Mouse (Mus musculus) heart, postnatal 36 days (tissue): ENCODE measurements around the gene Fpr2. TPM values are rescaled to one million over a fixed set of nuclear protein-coding genes. Genes with fewer than 3 reads are reported as not detected.
"Not testable (repeated sequence)": the region's sequence is repeated elsewhere in the genome, so short reads cannot be mapped to it uniquely, and the experiment has no call there.

Source experiments
- DNase-seq, 2 experiments: peaks; one replicate each; pipeline ENCODE4 v3.0.0; 2021 to 2022
- intact Hi-C: fragments of 180-260 bp; cut with DNase I; formaldehyde crosslinking; loops from one replicate; pipeline ENCODE4 v1.15.1; 2025
- total RNA-seq, 2 experiments: library from RNA; stranded (reverse); gene quantifications; 2 replicates each; pipeline ENCODE4 v1.2.3; 2021

The Fpr2 gene
- total RNA-seq: not detected

DNA sequence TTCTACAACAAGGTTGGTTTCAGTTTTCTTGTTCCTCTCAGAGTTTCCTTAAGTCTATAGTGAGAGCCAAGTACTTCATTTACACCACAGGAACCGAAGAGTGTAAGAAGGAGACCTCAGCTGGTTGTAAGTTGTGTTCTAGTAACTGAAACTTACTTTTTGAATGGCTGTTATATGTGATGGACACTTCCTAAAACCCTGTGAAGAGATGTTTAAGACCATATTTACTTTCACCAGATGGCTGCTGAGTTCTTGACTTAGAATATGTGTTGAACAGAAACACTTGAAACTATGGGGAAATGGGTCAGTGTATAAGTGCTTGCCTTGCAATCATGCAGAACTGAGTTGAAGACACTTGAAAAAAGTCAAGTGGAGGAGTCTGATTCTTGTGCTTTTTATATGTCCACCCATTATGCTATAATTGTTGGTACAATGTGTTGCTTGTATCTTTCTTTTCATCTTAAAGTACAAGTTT lies at the start of gene Fpr2, which contains the start of gene Fpr3:
Gene Fpr2 (plus strand): TSS at position 51 of the 475 bp plus-strand sequence.
Gene Fpr3 (plus strand): TSS at position 79 of the 475 bp plus-strand sequence.
- intact Hi-C loops: no loop called here
- DNase-seq: no peak

DNA sequence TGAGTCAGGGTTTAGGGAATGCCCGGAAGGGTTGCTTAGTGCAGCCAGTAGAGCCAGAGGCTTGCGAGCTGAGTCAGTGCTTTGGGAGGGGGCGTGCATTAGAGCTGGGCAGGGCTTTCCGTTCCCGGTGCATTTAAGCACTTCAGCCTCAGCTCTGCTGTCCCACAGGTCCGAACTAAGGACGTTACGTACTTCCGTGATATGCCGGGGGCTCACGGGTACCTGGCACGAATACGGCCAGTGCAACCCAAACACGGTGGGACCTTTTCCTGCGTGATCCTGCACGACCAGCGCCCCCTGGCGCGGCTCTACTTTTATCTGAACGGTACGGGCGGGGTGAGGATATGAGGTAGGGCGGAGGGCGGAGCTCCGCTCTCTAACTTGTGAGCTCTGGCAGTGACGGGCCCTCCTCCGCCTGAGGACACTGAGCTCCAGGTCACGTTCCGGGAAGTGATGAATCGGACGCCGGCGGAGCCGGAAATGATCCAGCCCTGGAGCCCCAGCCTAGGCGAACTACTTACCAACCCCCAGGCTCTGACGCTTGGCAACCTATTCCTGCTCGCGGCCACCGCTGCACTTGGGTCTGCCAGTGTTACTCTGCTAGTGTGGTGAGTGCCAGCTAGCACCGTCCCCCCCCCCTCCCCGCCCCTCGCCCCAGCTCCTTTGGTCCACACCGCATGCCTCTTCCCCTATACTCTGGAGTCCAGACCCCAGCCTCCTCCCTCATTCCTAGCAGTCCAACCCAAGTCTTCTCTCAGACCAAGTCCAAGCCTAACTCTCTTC lies 49.5 kb upstream of the Fpr2 start:
- intact Hi-C loops: loop anchor here (1.0 to 5.0 kb wide), 4 partner anchors 11 to 886 kb away; partner anchors contain the start of genes Lnpep and Spaca6
- peak; percentile 97 for DNase-seq

DNA sequence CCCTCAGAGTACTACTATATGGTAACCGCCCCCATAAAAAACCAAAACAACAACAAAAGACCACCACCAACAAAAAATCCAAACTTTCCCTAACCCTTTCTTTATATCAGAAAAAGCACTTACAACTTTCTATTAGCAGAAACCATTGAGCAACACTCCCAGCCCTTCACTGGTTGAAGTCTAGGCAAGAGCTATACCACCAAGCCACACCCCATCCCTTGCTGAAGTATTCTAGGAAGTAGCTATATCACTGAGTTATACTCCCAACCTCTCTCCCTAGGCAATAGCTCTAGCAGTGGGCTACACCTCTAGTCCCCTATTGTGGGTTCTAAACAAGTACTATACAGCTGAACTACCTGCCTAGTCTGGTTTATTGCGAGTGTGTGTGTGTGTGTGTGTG lies 48.3 kb upstream of the Fpr2 start:
- DNase-seq: no peak
- intact Hi-C loops: loop anchor here (2.0 to 5.0 kb wide), 3 partner anchors 72 to 887 kb away; partner anchors contain the start of gene Lnpep

DNA sequence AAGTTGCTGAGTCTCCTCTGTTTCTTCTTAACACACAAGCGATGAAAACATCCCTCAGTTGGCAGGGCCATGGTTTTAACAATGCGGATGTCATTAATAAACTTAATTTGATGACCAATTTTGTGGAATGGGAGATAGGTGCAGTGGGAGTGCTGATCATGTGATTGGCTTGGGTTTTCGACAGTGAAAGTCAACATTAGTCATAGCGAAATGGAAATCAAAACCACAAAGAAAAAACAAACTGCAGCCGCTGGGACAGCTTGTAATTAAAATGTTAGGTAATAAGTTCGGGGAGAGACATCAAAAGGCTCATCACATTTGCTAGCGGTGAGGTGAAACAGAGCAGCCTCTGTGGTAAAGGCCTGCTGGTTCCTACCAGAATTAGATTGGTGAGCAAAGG lies 46.8 kb upstream of the Fpr2 start:
- intact Hi-C loops: loop anchor here (5.0 kb wide), 1 partner anchor 57 kb away; no protein-coding TSS in a partner anchor
- no peak for DNase-seq

DNA sequence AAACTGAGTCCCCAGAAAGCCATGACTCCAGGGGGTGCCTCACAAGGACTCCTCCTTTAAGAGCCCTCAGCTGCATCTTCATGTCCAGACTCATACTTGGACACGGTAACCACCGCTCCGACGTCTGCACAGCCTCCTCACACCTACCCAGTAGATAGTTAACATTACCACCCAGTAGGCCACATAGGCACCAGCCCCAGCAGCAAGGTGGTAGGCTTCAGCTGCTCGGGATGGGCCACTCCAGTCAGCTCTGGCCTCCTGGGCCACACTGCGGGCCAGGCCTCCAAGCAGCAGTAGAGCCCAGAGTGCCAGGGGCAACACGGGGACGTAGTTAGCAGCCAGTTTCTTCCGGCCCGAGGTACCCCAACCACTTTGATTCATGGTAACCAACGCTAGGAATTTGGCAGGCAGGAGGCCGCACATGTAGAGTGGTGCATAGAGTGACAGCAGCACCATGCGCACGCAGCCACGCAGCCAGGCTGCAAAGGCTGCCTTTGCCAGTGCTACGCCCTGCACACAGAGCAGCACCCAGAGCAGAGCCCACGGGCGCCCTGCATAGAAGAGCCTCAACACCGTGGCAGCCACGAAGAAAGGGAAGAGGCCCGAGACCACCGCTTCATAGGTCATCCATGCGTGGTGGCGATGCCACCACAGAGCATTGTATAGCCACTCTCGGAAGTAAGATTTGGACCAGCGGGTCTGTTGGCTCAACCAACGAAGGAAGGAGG lies 43.9 kb upstream of the Fpr2 start:
- intact Hi-C loops: loop anchor here (5.0 kb wide), 1 partner anchor 54 kb away; no protein-coding TSS in a partner anchor
- no peak for DNase-seq

DNA sequence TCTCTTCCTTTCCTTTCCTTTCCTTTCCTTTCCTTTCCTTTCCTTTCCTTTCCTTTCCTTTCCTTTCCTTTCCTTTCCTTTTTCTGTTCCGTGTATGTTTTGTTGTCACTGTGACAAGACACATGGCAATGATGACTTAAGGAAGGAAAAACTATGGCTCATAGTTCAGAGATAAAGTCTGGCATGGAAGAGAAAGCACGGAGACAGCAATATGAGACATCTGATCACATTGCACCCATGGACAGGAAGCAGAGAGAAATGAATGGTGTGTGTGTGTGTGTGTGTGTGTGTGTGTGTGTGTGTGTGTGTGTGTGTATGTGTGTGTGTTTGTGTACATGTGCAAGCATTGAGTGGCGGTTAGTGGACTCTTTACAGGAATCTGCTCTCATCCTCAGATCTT lies 43.0 kb upstream of the Fpr2 start:
- not testable (repeated sequence) for DNase-seq
- intact Hi-C loops: loop anchor here (5.0 kb wide), 1 partner anchor 53 kb away; no protein-coding TSS in a partner anchor

DNA sequence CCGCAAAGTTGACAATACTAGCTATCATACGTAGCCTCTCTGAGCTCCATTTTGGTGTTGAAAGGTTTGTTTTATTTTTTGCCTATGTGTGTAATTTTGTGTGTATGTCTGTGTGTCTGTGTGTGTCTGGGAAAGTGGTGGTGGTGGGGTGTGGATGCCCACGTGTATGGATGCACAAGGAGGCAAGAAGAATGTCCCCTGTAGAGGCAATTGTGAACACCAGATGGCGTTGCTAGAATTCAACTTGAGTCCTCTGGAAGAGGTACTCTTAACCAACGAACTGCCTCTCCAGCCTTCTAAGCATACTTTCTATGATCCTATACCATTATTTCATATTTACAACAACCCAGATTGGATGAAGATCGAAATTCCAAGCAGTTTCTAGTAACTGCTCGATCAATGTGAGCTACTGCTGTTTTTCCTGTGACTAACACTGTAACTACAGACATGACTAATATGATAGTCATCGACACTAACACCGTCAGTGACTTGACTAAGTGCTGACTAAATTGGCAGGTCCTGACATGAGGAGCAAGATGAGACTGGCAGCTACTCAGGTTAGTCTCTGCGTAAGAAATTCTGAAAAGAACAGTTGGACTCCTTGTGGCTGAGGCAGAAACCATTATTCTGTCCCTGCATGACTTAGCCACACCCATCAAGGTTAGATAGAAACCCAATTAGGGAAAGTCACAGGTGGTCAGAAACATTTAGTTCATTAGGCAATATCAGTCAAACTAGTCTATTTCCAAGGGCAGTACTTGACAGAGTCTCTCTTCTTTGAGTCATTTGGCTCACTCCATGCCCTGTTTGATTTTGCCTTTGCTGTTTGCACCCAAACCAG lies 42.2 kb upstream of the Fpr2 start:
- DNase-seq: no peak
- intact Hi-C loops: no loop called here

DNA sequence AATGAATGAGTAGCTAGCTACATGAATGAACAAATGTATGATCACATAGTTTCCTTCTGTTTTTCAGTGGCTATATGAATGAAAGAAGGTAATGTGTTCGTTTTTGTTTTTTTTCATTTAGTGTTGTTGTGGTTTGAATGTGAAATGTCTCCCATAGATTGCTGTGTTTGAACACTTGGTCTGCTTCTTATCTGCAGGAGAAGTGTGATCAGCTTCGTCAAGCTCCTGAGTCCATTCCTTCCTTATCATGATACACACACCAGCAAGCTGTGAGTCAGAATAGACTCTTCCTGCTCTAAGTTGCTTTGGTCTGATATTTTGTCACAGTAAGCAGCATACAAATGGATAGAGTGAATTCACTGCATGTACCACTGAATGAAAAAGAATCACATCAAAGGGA lies 38.6 kb upstream of the Fpr2 start:
- intact Hi-C loops: no loop called here
- DNase-seq: no peak

DNA sequence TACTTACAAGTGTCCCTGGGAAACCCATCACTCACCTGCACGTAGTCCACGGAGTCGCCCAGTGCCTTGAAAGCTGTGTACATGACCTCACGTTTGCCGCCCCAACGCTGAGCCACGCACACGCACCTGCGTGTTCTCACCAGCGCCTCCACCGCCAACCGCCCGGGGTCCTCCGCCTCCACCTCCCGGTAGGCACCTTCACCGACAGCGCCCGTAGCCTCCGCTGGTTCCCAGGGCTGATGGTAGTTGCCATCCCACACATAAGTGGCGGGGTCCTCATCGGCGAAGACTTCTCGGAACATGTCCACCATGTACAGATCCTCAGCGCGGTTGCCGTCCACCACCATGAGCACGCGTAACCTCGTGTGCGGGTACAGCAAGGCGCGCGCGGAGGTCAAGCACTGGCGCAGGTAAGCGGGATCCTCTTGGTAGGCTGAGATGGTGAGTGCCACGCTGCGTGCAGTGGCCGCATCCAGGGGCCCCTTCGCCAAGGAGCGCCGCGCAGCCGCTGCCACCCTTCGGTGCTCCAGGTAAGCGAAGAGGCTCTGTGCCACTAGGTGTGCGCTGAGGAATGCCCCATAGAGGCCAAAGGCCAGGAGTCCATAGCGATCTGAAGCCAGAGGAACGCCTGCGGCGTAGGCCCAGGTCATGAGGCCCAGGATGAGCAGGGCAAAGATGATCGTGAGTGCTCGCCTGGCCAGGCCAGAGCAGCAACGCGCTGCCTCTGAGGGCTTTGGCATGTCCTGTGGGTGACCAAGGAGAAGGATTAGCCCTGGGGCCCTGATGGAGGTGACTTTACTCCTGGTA lies 37.5 kb upstream of the Fpr2 start:
- no peak for DNase-seq
- intact Hi-C loops: no loop called here

DNA sequence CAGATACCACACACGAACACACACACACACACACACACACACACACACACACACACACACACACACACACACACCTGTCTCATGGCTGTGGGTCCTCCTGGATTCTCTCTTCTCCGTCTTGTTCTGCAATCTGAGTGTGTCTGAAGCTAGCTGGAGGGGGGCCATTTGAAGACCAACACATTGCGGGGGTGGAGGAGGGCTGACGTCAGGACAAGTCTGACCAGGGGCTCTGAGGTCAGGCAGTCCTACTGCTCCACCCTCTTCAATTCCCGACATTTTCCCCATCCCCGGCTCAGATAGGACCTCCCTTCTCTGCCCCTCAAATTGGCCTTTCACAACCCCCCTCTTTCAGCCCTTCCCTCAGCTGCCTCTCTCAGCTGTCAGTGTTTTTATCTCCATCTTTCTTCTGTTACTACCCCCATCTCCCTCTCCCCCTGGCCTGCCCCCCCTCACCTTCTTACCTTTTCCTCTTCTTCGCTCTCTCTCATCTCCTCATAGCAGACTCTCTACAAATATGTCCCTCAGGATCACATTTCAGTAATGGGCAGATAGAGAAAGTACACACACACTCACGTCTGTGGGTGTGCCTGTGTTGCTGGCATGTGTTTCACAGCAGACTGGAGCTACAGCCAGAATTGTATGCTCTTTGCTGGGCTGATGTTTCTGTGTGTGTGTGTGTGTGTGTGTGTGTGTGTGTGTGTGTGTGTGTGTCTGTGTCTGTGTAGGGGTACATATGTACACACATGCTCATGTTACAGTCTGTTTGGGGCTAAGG lies 32.4 kb upstream of the Fpr2 start, which contains the start of gene Has1:
Gene Has1 (minus strand): TSS at position 142 of the 775 bp plus-strand sequence.
- intact Hi-C loops: no loop called here
- DNase-seq: no peak

DNA sequence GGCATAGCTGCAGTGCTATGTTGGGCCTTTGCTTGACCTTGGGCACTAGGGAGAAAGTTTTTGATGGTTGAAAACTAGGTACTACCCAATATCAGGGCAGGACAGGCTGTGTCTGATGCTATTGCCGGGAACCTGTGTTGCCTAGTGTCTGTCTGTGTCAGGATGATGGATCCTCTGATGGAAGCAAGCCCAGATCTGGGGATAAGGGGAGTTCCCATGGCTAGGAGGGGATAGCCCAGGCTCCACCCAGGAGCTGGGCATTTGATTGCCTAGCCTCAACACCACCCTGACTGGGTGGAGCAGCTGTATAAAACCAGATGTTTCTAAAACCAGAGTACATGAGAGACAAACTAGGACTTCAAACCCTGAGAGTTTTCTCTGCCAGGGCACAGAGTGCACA lies 31.0 kb upstream of the Fpr2 start:
- intact Hi-C loops: no loop called here
- no peak for DNase-seq

DNA sequence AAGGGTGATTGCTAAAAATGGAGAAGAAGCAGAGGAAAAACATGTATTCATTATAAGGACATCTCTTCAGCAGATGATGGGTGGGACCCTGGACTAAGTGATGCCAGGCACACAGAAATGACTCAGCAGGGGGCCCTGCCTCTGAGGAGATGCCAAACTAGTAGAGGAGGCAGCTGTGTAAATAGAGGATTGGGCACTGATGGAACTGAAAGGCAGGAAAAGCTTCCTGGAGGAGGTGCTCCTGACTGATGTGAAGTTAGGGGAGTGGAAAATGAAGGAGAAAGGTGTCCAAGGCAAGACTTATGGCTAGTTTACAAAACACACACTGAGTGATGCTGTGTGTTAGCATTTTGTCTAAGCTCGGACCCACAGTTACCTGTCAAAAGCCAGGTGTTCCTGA lies 30.2 kb upstream of the Fpr2 start:
- DNase-seq: no peak
- intact Hi-C loops: no loop called here

DNA sequence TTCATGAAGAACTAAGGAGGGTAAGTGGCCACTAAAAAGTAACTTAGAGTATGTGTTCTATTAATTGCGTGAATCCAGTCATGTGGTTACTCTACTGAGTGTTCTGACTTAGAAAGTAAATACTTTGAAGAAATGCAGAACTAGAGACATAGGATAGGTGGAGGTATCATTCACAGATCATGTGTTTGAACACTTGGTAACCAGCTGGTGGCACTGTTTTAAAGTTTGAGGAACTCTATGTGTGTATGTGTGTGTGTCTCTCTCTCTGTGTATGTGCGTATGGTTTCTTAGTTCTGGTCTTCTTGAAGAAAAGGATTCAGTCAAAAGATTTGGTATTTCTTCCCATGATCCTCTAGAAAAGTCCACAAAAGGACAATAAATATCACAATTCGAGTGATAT lies 27.5 kb upstream of the Fpr2 start:
- intact Hi-C loops: no loop called here
- no peak for DNase-seq

DNA sequence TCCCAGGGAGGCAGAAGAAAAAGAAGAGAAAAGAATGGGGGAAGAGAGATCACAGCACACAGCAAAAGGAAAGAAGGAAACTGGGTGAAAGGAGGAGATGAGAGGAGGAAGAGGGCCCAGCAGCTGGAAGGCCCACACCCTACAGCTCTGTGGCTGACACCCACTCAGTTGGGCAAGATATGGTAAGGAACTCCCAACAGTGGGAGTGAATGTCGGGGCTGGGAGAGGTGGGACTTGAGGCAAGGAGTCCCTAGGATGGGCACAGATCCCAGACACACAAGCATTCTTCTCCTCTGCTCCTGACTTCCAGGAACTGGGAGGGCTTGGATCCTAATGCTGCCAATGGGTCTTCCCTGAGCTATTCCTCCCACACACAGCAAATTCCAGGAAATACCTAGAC lies 25.3 kb upstream of the Fpr2 start:
- peak in 1 of 2 experiments; percentile 12 for DNase-seq
- intact Hi-C loops: no loop called here

DNA sequence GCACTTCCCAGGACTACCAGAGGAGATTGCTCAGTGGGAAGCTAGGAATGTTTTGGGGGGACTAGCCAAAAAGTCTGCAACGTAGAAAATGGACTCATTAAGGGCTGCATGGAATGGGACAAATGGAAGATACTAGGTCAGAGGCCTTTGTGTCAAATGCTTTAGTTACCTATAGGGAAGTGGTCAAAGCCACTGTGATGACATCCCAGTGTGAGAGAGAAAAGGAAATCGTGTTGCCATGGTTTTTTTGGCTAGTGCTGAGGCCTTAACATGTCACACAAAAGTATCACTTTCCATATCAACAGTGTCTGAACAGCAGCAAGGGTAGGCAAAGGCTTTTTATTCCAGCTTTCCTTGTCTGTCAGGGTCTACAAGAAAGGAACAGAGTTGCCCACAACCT lies 22.5 kb upstream of the Fpr2 start:
- DNase-seq: no peak
- intact Hi-C loops: no loop called here

DNA sequence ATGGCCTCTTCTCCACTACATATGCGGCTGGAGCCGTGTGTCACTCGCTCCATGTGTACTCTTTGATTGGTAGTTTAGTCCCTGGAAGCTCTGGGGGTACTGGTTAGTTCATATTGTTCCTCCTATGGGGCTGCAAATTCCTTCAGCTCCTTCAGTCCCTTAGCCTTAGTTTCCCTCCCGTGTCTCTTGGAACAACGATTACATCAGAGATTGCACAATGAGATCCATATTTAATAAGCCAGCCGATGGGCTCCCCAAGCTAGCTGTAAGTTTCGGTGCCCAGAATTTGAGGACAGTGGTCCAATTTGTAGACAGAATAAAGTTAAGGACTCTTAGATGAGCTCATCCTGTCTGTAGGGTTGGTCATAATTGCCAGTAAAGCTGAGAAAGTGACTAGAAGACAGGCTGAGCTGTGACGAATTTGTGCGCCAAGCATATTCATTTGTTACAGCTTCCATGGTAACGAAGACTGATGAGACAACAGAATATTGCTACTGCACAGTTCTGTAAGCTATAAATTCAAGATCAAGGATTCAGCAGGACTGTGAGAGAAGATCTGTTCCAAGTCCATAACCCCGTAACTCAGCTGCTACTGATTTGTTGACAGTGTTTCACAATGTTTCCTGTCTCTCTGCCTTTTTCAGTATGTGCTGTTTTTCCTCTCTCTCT lies 20.7 kb upstream of the Fpr2 start:
- peak in 1 of 2 experiments; percentile 20 for DNase-seq
- intact Hi-C loops: no loop called here

DNA sequence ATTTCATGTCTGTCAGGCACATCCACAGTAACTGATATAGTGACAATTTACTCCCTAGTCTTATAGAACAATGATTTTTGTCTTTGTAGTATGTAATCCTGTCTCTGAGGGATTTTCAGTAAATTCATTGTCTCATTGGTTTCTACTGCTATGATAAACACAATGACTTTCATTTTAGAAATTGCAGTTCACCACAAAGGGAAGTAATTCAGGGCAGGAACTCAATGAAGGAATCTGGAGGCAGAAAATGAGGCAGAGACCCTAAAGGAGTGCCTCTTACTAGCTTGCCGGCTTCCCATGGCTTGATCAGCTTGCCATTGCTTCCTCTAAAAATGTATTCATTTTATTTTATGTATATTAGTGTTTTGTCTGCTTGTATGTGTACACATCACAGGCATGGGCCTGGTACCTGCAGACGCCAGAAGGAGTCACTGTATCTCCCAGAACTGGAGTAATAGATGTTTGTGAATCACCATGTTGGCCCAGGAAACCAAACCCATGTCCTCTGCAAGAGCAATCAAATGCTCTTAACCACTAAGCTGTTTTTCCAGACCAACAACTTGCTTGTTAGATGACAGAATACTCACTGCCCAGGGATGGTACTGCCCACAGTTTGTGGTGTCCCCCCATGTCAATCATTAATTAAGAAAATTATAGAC lies 16.6 kb upstream of the Fpr2 start:
- no peak for DNase-seq
- intact Hi-C loops: no loop called here

DNA sequence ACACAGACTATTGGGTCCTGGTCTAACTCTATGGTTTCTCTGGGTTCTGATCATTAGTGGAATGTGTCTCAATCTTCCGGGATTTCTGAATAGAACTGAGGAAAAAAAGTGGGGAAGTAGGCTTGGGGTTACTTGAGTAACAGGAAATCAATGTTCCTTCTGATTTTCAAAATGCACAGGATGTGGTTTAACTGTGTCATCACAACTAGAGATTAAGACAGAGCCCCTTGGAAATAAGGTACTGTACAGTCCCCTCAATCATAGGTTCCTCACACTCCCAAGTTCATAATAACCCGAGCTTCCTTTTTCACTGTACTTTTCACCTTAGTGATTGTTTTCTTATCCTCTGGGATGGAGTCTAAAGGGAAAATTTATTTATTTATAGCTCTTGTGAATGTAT lies 15.9 kb upstream of the Fpr2 start:
- intact Hi-C loops: no loop called here
- no peak for DNase-seq
